Mouse (Mus musculus): Measurements from ENCODE around the gene Tmem229b. TPM values are rescaled to one million over a fixed set of nuclear protein-coding genes. Genes with fewer than 3 reads are reported as not detected.

Gene Tmem229b
- total RNA-seq, 2 experiments from 2014 or later = 7.2 to 10.1 TPM

DNA sequence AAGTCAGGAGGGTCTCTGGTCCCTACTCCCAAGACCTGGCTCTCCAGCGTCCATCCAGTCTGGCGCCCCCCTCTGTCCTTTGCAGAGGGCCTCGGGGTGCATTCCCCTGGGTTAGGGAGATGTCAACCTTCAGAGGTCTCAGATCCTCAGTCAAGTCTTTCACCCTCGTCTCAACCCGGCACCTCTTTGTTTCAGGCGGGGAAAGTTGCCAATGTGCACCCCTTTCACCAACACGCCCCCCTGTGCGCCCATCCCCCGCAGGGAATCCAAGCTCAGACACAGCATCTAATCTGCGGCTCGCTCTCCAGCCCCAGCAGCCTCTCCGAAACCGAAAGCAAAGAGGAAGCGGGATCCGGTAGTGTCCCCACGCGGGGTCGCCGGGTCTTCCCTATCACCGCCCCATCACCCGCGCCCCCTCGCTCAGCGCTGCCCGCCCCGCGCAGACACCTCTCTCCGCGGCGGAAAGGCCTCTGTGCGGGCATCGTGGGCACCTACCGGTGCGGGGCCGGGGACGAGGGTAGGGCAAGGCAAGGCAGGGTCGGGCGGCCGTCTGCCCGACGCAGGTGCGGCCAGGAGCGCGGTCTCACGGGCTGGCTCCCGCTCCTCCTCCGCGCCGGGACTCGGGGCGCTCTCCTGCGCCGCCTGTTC lies 825 bp downstream of the Tmem229b start:
- peak; percentile 53 to 72 for DNase-seq

- no peak for DNase-seq
Observed at GRCm38 (mm10) chr12:79006076-79006475, 1.4 kb downstream of the Tmem229b start.

DNA sequence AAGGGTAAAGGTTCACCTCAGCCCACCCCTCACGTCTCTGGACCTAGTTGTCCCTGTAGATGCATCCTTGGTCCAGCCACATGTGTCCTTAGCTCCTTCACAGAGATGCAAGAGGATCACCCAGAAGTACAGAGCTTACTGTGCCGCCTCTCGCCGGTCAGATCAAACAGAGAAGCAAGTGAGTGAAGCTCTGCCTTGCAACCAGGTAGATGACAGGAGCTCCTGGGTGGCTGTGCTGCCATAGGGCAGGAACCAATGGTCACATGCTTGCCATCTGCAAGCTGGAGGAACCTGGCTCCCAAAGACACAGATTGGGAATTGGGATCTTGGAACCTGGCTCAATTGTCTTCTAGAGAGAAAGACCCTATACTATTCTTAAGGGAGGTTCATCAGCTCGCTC lies 2.0 kb downstream of the Tmem229b start:
- DNase-seq = no peak

DNA sequence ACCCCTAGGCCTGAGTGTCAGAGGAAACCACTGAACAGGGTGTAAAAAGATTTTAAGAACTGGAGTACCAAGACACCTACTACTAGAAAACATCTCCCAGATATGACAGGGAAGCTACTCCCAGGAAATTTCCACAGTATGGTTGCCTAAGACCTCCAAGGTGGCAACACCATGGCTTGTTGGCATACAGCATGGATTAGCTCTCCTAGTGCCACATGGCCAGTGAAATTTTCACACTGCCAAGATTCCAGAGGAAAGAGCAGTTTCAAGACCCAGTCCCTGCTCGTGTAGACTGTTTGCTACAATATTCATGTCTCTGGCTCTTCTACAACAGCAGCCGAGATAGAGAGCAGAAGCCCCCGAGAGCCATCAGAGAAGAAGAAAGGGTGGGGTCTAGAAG lies 4.4 kb downstream of the Tmem229b start:
- no peak for DNase-seq

GRCm38 (mm10) chr12:79002406-79002805 lies 5.0 kb downstream of the Tmem229b start:
- no peak for DNase-seq

DNA sequence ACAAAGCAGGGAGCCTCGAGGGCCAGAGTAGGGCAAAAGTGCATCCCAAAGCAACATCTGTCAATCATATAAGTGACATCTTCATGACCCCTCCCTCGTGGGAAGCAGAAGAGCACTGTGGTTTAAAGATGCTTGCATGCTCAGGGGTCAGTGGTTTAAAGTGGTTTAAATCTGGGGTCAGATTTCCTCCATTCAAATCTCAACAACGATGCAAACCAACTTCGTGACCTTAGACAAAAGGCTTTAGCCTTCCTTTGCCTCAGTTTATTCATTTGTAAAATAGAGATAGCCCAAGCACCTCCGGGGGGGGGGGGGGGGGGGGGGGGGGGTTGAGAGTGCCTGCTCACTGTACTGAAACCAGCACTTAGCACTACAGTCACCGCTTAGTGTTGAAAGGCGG lies 10.7 kb downstream of the Tmem229b start:
- DNase-seq = no peak

DNA sequence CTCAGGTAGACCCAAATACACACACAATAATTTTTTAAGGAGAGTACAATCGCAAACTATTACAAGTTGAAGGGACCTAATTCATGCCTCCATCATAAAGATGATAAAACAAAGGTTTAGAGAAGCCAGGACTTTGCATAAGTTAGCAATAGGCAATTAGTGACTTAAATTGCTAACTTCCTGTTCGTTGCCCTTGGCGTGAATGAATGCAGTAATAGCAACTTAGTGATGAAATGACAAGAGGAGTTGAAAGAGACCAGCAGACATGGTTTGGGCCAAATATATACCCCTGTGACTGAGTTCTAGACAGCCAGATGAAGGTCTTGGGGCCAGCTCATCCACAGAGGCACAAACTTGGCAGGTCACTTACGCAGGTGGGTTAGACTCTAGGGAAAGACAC lies 11.2 kb downstream of the Tmem229b start:
- no peak for DNase-seq

GRCm38 (mm10) chr12:78987581-78988081 lies 19.8 kb downstream of the Tmem229b start:
- DNase-seq = peak; percentile 36 to 41

GRCm38 (mm10) chr12:78984035-78984432 lies 23.4 kb downstream of the Tmem229b start:
- DNase-seq = peak; percentile 32 to 42

DNA sequence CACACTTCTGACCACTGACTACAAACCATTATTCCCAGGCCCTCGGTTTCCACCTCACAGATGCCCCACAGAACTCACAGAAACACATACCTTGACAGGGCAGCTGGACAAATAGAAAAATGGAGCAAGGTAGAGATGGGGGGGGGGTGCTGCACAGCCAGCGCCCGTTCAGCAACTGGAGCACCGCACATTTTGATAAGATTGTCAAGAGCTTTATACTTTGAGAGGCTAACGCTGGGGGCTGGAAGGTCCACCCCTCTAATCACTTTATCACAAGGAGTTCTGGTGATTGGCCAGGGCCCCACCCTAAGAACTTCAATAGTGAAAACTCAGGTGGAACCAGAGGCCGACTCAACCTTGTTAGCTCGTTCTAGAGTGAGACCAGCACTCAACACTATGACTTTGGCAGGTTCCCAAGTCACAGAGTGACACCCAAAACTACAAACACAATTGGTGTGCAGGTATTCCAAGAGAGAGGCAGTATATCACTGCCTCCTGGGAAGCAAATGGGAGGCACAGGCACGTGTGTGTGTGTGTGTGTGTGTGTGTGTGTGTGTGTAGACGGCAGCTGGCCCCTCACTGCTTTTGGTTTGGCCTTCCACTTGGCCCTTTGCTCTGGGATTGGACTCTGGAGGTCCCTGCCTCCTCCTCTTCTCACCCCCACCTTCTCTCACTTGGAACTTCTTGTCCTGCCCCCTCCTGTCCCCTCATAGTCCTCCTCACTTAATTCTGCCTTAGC lies 24.0 kb downstream of the Tmem229b start:
- no peak for DNase-seq

- DNase-seq = no peak
Observed at GRCm38 (mm10) chr12:78981938-78982825, 25.2 kb downstream of the Tmem229b start.

- no peak for DNase-seq
Observed at GRCm38 (mm10) chr12:78981131-78981530, 26.3 kb downstream of the Tmem229b start.

DNA sequence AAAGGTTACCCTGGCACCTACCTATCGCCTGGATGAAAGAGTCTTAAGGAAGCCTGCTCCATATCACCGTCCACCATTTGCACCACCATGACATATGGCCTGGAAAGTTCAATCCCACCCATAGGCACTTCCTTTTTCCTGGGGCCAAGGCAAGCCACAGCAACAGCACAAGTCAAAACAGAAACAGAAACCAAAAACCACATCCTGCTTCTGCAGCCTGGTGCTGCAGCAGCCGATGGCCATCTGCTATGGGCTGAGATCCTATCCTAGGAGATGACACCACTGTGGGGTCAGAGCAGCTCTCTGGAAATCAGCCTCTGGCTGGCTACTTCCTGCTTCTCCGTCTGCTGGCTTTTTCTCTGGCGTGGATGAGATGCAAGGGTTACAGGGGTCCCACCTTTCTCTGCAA lies 26.7 kb downstream of the Tmem229b start:
- DNase-seq = peak; percentile 16 to 45

DNA sequence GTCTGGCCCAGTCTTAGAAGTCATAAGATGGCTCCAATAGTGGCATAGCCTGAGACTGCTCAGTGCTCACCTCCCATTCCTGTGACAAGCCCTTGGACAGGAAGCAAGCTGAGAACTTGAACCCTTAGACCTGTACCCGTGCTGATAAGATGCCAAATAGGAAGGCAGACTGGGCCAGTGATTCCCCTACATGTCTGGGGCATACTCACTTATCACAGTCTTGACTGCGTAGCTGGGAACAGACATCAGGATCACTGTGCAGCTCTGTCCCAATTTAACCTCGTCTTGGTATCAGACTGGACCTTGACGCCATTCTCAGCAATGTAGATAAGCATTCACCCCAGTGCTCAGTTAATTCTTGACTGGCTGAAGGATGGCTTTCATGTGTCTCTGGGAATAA lies 29.9 kb downstream of the Tmem229b start:
- no peak for DNase-seq

- DNase-seq = peak; percentile 40 to 67
Observed at GRCm38 (mm10) chr12:78977078-78977477, 30.3 kb downstream of the Tmem229b start.

GRCm38 (mm10) chr12:78975836-78976235 lies 31.6 kb downstream of the Tmem229b start:
- DNase-seq = no peak

GRCm38 (mm10) chr12:78974767-78975166 lies 32.7 kb downstream of the Tmem229b start:
- DNase-seq = no peak

DNA sequence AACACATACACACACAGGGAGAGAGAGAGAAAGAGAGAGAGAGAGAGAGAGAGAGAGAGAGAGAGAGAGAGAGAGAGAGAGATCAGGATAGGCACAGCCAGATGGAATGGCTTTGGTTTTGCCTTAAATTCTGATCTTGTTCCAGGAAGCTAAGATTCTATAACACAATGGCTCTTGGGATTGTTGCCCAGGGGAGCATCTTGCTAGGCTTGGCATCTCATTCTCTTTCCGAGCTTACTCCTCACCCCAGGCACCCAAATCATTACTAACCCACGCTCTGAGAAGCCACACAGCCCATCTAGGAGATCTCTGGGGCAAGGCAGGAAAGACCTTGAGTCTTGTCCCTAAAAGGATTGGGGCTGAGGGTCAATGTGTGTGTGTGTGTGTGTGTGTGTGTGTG lies 33.6 kb downstream of the Tmem229b start:
- no peak for DNase-seq

DNA sequence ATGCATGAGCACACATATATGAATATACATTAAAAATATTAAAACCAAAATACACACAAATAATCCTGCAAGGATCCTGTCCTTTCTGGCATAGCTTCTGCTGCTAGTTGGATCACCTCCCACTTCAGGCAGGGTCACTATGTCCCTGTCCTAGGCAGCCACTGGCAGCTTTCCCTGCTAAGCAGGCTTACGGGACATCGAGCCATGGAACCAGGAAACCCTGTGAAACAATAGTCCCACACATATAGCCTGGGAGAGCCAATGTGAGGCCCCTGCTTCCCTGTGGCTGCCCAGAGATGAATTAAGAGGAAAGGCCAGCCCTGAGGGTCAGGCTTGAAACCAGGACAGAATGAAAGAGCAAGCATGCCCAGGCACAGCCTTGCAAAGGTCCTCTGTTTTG lies 35.8 kb downstream of the Tmem229b start:
- DNase-seq = peak; percentile 68 to 78

DNA sequence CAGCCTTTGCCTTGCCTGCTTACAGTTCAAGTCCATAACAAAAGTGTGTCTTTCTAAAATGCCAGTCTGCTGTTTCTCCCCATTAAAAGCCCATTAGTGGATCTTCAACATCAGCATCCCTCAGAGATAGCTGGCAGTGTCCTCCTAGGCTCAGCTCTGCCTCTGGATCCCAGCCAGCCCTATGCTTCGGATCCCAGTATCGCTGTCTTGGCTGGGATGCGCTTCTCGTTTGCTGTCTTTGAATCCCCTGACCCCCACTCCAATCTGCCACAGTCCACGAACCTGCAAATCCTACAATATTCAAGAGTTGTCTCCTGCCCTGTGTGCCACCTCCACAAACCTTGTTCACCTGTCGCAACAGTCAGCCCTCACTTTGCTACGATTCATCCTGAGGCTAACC lies 36.7 kb downstream of the Tmem229b start:
- DNase-seq = no peak

GRCm38 (mm10) chr12:78964496-78964895 lies 42.9 kb downstream of the Tmem229b start:
- DNase-seq = peak; percentile 68 to 71

- DNase-seq = no peak
Observed at GRCm38 (mm10) chr12:78956405-78956804, 51.0 kb downstream of the Tmem229b start.

DNA sequence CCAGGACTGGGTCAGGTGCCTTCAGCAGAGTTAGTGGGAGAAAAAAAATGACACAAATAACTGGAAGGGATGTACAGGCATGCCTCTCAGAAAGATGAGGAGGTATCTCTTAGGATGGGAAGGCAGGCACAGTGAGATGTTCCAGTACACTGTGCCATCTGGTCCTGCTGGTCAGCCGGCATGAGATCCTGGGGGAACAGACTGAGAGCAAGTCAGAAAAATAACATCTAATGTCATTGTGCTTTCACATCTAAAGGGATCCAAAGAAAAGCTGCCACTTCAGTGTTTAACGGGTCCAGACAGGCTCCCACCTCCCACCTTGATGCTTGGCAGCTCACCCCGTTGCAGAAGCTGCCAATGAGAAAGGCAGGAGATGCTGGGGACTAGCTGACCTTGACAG lies 54.9 kb downstream of the Tmem229b start:
- no peak for DNase-seq
